Mouse (Mus musculus): ENCODE measurements around the gene Prtg. TPM values are rescaled to one million over a fixed set of nuclear protein-coding genes. Genes with fewer than 3 reads are reported as not detected.

Gene Prtg
- polyA plus RNA-seq, 1 experiment from 2014 or later: 2.7 TPM

DNA sequence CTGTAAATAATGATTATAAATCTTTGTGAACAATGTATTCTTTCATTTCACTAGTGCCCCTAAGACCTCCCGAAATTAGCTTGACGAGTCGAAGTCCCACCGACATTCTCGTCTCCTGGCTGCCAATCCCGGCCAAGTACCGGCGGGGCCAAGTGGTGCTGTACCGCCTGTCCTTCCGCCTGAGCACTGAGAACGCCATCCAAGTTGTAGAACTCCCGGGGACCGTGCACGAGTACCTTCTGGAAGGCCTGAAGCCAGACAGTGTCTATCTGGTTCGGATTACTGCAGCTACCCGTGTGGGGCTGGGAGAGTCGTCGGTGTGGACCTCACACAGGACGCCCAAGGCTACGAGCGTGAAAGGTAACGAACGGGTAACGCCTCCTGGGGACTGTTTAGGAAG, 50.0 kb downstream of the Prtg start:
- Histone ChIP-seq H3K9ac (ENCODE audit: low read length) (no peak overlapping the region), H3K36me3 (ENCODE audit: control insufficient read depth, insufficient read depth, low read length) (peaks cover 2% of the 10 kb centered on the region), H3K4me3 (ENCODE audit: low read depth, low read length) (no peak overlapping the region), H3K27ac (replicated peaks; ENCODE audit: low read depth, low read length) (no peak overlapping the region), H3K4me1 (ENCODE audit: control insufficient read depth, insufficient read depth, low read length) (no peaks in the 10 kb centered on the region), H3K27me3 (ENCODE audit: control insufficient read depth, insufficient read depth, low read length) (no peaks in the 10 kb centered on the region), H3K9me3 (ENCODE audit: control insufficient read depth, low read length) (no peaks in the 10 kb centered on the region), H3K4me2 (ENCODE audit: low read depth, severe bottlenecking) (no peak overlapping the region)
- ATAC-seq (ENCODE audit: insufficient number of reproducible peaks, low FRiP score, low TSS enrichment, low read depth) (no peak), DNase-seq (ENCODE audit: low spot score) (no peak)
- WGBS: 85% methylated on average over 24 of the region's 24 CpGs

DNA sequence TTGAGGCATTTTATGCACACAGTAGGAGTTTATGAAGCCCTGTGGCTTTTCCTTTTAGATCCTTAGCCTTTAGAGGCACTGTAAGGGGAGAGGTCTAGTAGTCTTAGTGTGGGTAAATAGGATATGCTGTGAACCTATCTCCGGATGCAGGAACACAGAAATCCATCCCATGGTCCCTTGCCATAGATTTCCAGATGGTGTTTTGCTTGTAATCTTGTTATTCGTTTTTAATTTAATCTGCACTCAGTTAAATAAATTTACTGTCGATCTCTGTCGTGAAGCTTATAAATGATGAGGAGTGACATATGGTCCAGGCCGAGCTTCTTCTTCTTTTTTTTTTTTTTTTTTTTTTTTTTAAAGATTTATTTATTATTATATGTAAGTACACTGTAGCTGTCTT, 54.1 kb downstream of the Prtg start:
- H3K4me3 ChIP-seq (ENCODE audit: low read depth, low read length): no peak overlapping the region

DNA sequence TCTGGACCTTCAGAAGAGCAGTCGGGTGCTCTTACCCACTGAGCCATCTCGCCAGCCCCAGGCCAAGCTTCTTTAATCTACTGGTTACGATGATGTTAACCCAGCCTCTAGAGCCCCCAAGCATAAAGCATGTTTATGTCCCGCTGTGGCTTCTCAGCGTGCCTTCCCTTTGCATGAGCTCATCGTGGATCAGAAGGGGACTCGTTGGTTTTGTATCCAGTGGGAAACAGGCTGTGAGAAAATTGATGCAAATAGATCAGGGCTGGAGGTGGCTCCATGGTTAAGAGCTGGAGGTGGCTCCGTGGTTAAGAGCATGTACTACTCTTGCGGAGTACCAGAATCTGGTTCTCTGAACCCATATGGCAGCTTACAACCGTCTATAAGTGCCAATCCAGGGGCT, 54.6 kb downstream of the Prtg start:
- Histone ChIP-seq H3K27ac (replicated peaks; ENCODE audit: low read depth, low read length) (no peak overlapping the region), H3K4me2 (ENCODE audit: low read depth, severe bottlenecking) (no peak overlapping the region), H3K4me3 (ENCODE audit: low read depth, low read length) (no peak overlapping the region), H3K9ac (ENCODE audit: low read length) (no peak overlapping the region), H3K27me3 (ENCODE audit: control insufficient read depth, insufficient read depth, low read length) (no peaks in the 10 kb centered on the region), H3K4me1 (ENCODE audit: control insufficient read depth, insufficient read depth, low read length) (peaks cover 2% of the 10 kb centered on the region; the same call in 1 of the 2 replicates), H3K36me3 (ENCODE audit: control insufficient read depth, insufficient read depth, low read length) (peaks cover 2% of the 10 kb centered on the region; the same call in 1 of the 2 replicates), H3K9me3 (ENCODE audit: control insufficient read depth, low read length) (no peaks in the 10 kb centered on the region)
- WGBS: 87% methylated on average over 10 of the region's 10 CpGs
- DNase-seq (ENCODE audit: low spot score) (no peak), ATAC-seq (ENCODE audit: insufficient number of reproducible peaks, low FRiP score, low TSS enrichment, low read depth) (no peak)

More for the DNA sequence above, 54.1 kb downstream of the Prtg start:
- H3K9me3 ChIP-seq (ENCODE audit: control insufficient read depth, low read length): no peaks in the 10 kb centered on the region
- no peak overlapping the region for H3K4me2 ChIP-seq (ENCODE audit: low read depth, severe bottlenecking)
- H3K27me3 ChIP-seq (ENCODE audit: control insufficient read depth, insufficient read depth, low read length): no peaks in the 10 kb centered on the region
- 89% methylated on average over 5 of the region's 5 CpGs for WGBS
- H3K4me1 ChIP-seq (ENCODE audit: control insufficient read depth, insufficient read depth, low read length): peaks cover 2% of the 10 kb centered on the region; the same call in 1 of the 2 replicates
- DNase-seq (ENCODE audit: low spot score): no peak
- no peak overlapping the region for H3K9ac ChIP-seq (ENCODE audit: low read length)
- peaks cover 2% of the 10 kb centered on the region; the same call in 1 of the 2 replicates for H3K36me3 ChIP-seq (ENCODE audit: control insufficient read depth, insufficient read depth, low read length)
- ATAC-seq (ENCODE audit: insufficient number of reproducible peaks, low FRiP score, low TSS enrichment, low read depth): no peak
- H3K27ac ChIP-seq (replicated peaks; ENCODE audit: low read depth, low read length): no peak overlapping the region

DNA sequence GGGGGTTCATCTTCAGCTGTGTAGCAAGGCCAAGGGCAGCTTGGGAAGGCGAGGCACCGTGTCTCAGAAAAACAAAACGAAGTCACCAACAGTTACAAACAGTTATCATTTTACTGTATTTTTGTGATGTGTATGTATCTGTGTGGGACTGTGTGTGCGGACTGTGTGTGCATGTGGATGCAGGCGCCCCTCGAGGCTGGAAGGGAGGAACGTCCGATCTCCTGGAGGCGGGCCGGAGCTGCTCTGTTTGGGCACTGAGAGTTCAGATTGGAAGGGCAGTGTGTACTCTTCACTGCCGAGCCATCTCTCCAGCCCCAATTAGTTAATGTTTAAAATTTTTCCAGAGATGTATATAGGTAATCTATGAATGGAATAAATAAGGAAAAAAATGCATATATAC, 55.5 kb downstream of the Prtg start:
- Histone ChIP-seq H3K9me3 (ENCODE audit: control insufficient read depth, low read length) (no peaks in the 10 kb centered on the region), H3K4me2 (ENCODE audit: low read depth, severe bottlenecking) (no peak overlapping the region), H3K27me3 (ENCODE audit: control insufficient read depth, insufficient read depth, low read length) (no peaks in the 10 kb centered on the region), H3K4me1 (ENCODE audit: control insufficient read depth, insufficient read depth, low read length) (peaks cover 2% of the 10 kb centered on the region; the same call in 1 of the 2 replicates), H3K36me3 (ENCODE audit: control insufficient read depth, insufficient read depth, low read length) (peaks cover 2% of the 10 kb centered on the region; the same call in 1 of the 2 replicates), H3K27ac (replicated peaks; ENCODE audit: low read depth, low read length) (no peak overlapping the region), H3K4me3 (ENCODE audit: low read depth, low read length) (no peak overlapping the region), H3K9ac (ENCODE audit: low read length) (no peak overlapping the region)
- 85% methylated on average over 11 of the region's 11 CpGs for WGBS
- ATAC-seq (ENCODE audit: insufficient number of reproducible peaks, low FRiP score, low TSS enrichment, low read depth): no peak
- DNase-seq (ENCODE audit: low spot score): no peak

DNA sequence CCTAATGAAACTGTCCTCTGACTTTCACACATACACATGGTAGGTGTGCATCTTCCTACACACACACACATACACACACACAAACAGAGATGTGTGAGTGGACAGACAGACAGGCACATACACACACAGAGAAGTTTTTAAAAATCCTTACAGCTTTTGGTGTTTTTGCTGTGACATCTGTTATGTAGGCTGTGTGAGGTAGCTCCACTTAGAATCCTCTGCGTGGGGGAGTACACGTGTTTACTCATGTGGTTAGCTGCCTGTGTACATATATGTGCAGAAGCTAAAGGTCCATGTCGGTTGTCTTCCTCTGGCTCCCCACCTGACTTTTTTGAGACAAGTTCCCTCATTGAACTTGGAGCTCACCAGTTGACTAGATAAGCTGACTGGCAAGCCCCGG, 56.3 kb downstream of the Prtg start:
- Histone ChIP-seq H3K4me1 (ENCODE audit: control insufficient read depth, insufficient read depth, low read length) (peaks cover 2% of the 10 kb centered on the region; the same call in 1 of the 2 replicates), H3K4me3 (ENCODE audit: low read depth, low read length) (no peak overlapping the region), H3K9me3 (ENCODE audit: control insufficient read depth, low read length) (no peaks in the 10 kb centered on the region), H3K27me3 (ENCODE audit: control insufficient read depth, insufficient read depth, low read length) (no peaks in the 10 kb centered on the region), H3K27ac (replicated peaks; ENCODE audit: low read depth, low read length) (no peak overlapping the region), H3K9ac (ENCODE audit: low read length) (no peak overlapping the region), H3K4me2 (ENCODE audit: low read depth, severe bottlenecking) (no peak overlapping the region), H3K36me3 (ENCODE audit: control insufficient read depth, insufficient read depth, low read length) (peaks cover 2% of the 10 kb centered on the region; the same call in 1 of the 2 replicates)
- ATAC-seq (ENCODE audit: insufficient number of reproducible peaks, low FRiP score, low TSS enrichment, low read depth) (no peak), DNase-seq (ENCODE audit: low spot score) (no peak)
- WGBS: 91% methylated on average over 4 of the region's 4 CpGs

DNA sequence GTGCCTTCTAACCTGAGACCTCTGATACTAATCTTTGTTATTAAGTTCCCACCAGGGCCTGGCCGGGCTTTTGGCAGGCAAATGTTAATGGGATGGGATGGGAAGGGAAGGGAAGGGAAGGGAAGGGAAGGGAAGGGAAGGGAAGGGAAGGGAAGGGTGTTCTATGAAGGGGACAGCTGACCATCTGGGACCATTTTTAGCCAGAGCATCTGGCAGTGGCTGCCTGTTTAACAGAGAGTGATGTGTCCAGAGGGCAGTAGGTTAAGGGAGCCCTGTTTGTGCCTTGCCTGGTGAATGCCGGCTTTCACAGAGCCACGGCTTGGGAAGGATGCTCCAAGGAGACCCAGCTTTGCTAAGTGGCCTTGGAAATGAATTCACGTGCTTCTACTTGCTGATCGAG, 57.1 kb downstream of the Prtg start:
- Histone ChIP-seq H3K36me3 (ENCODE audit: control insufficient read depth, insufficient read depth, low read length) (peaks cover 2% of the 10 kb centered on the region; the same call in 1 of the 2 replicates), H3K9ac (ENCODE audit: low read length) (no peak overlapping the region), H3K27ac (replicated peaks; ENCODE audit: low read depth, low read length) (no peak overlapping the region)

DNA sequence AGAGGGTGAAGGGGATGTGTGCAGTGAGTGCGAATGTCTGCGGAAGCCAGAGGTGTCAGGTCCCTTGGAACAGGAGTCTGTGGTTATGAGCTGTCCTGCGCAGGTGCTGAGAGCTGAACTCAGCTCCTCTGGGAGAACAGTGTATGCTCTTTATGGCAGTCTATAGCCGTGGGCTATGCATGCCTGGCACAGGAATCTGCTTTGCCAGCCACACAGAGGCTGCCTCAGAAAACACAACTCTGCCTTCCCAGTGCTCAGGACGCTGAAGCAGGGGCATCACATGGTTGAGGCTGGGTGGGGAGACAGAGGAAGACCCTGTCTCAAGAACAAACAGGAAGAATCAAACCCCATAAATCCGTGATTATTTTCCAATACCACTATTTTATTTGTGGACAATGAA, 60.8 kb downstream of the Prtg start:
- no peaks in the 10 kb centered on the region for H3K36me3 ChIP-seq (ENCODE audit: control insufficient read depth, insufficient read depth, low read length)
- 86% methylated on average over 6 of the region's 6 CpGs for WGBS
- H3K27me3 ChIP-seq (ENCODE audit: control insufficient read depth, insufficient read depth, low read length): no peaks in the 10 kb centered on the region
- no peaks in the 10 kb centered on the region for H3K9me3 ChIP-seq (ENCODE audit: control insufficient read depth, low read length)
- H3K4me1 ChIP-seq (ENCODE audit: control insufficient read depth, insufficient read depth, low read length): peaks cover 10% of the 10 kb centered on the region; the same call in 1 of the 2 replicates
- no peak overlapping the region for H3K9ac ChIP-seq (ENCODE audit: low read length)
- H3K27ac ChIP-seq (replicated peaks; ENCODE audit: low read depth, low read length): no peak overlapping the region
- H3K4me3 ChIP-seq (ENCODE audit: low read depth, low read length): no peak overlapping the region
- H3K4me2 ChIP-seq (ENCODE audit: low read depth, severe bottlenecking): no peak overlapping the region
- ATAC-seq (ENCODE audit: insufficient number of reproducible peaks, low FRiP score, low TSS enrichment, low read depth): no peak
- DNase-seq (ENCODE audit: low spot score): no peak

More for the DNA sequence above, 57.1 kb downstream of the Prtg start:
- ATAC-seq (ENCODE audit: insufficient number of reproducible peaks, low FRiP score, low TSS enrichment, low read depth): no peak
- Histone ChIP-seq H3K4me3 (ENCODE audit: low read depth, low read length) (no peak overlapping the region), H3K27me3 (ENCODE audit: control insufficient read depth, insufficient read depth, low read length) (no peaks in the 10 kb centered on the region), H3K4me1 (ENCODE audit: control insufficient read depth, insufficient read depth, low read length) (peaks cover 2% of the 10 kb centered on the region; the same call in 1 of the 2 replicates), H3K9me3 (ENCODE audit: control insufficient read depth, low read length) (no peaks in the 10 kb centered on the region), H3K4me2 (ENCODE audit: low read depth, severe bottlenecking) (no peak overlapping the region)
- 11% methylated on average over 5 of the region's 5 CpGs for WGBS
- DNase-seq (ENCODE audit: low spot score): no peak

DNA sequence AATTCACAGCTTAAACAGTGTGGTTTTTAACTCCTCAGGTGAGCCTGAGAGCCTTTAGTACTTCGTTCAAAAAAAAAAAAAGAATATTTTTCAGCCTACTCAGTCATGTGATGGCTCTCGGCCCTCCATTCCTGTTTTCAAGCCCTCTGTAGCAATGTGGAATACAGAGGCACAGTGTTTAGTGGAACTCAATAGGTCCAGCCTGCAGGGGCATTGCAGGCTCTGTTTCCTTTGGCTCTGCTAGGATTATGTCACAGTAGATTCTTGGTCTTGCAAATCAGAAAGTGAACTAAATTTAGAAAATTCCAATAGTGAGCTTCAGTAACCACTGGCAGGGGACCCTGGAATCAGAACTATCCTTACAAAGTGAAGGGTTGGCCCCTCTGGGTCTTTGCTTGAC, 62.1 kb downstream of the Prtg start:
- H3K27ac ChIP-seq (replicated peaks; ENCODE audit: low read depth, low read length): no peak overlapping the region
- H3K4me1 ChIP-seq (ENCODE audit: control insufficient read depth, insufficient read depth, low read length): peaks cover 10% of the 10 kb centered on the region; the same call in 1 of the 2 replicates
- no peaks in the 10 kb centered on the region for H3K27me3 ChIP-seq (ENCODE audit: control insufficient read depth, insufficient read depth, low read length)
- DNase-seq (ENCODE audit: low spot score): no peak
- WGBS: 76% methylated on average over 2 of the region's 2 CpGs
- H3K4me3 ChIP-seq (ENCODE audit: low read depth, low read length): no peak overlapping the region
- H3K9ac ChIP-seq (ENCODE audit: low read length): no peak overlapping the region
- ATAC-seq (ENCODE audit: insufficient number of reproducible peaks, low FRiP score, low TSS enrichment, low read depth): no peak
- no peaks in the 10 kb centered on the region for H3K36me3 ChIP-seq (ENCODE audit: control insufficient read depth, insufficient read depth, low read length)
- H3K9me3 ChIP-seq (ENCODE audit: control insufficient read depth, low read length): no peaks in the 10 kb centered on the region
- no peak overlapping the region for H3K4me2 ChIP-seq (ENCODE audit: low read depth, severe bottlenecking)

Measured in limb, embryonic 11.5 days (tissue).